Mouse (Mus musculus) liver, embryonic 14.5 days (tissue): ENCODE results near the gene Prkar1a. TPM values are rescaled to one million over a fixed set of nuclear protein-coding genes. Genes with fewer than 3 reads are reported as not detected.

Source experiments
- ATAC-seq: fragments of 200-750 bp; cut with Nextera tagmentation; 2 replicates; pipeline ENCODE4 v1.8.0; 2017; ENCODE audit warnings: moderate number of reproducible peaks, mild to moderate bottlenecking, moderate library complexity; ENCODE audit not compliant: insufficient read depth
- DNase-seq, 3 experiments: peaks; one replicate each; pipeline ENCODE4 v3.0.0-alpha.2; 2012 to 2013; ENCODE audit warnings: low read depth in 3 of 3, low spot score in 3 of 3
- H3K27ac ChIP-seq: fragments of 300-500 bp; sonication (generic); 2 replicates; pipeline ENCODE4 v1.5.1; 2014; ENCODE audit warnings: moderate library complexity, mild to moderate bottlenecking, control low read depth, inconsistent platforms
- H3K27me3 ChIP-seq: fragments of 300-500 bp; sonication (generic); 2 replicates; pipeline ENCODE4 v1.6.1; 2014; ENCODE audit warnings: mild to moderate bottlenecking, low read length, moderate library complexity; ENCODE audit not compliant: control insufficient read depth, insufficient read depth
- H3K36me3 ChIP-seq: fragments of 300-500 bp; sonication (generic); replicated peaks from 2 replicates; pipeline ENCODE4 v1.6.1; 2014; ENCODE audit warnings: low read depth; ENCODE audit not compliant: control insufficient read depth, insufficient read depth
- H3K4me1 ChIP-seq, 2 experiments: fragments of 200-500 bp in 1 of 2; fragments of 300-500 bp in 1 of 2; sonication (generic) in 1 of 2; replicated peaks; 2 replicates each; pipeline ENCODE4 v1.6.1; 2012 to 2014; ENCODE audit warnings: antibody characterized with exemption in 1 of 2, inconsistent platforms in 1 of 2, low read length in 1 of 2; ENCODE audit not compliant: control insufficient read depth in 2 of 2, insufficient read depth in 2 of 2
- H3K4me2 ChIP-seq: fragments of 300-500 bp; sonication (generic); 2 replicates; pipeline ENCODE4 v1.6.1; 2014; ENCODE audit warnings: low read depth, mild to moderate bottlenecking, control low read depth, moderate library complexity
- H3K4me3 ChIP-seq, 2 experiments: fragments of 200-500 bp in 1 of 2; fragments of 300-500 bp in 1 of 2; sonication (generic) in 1 of 2; 2 replicates each; pipeline ENCODE4 v1.5.1; 2012 to 2014; ENCODE audit warnings: low read depth in 2 of 2, low read length in 2 of 2, mild to moderate bottlenecking in 2 of 2, control low read depth in 1 of 2, inconsistent platforms in 1 of 2, moderate library complexity in 1 of 2; ENCODE audit not compliant: insufficient read depth in 1 of 2
- H3K9ac ChIP-seq: fragments of 300-500 bp; sonication (generic); replicated peaks from 2 replicates; pipeline ENCODE4 v1.6.1; 2014; ENCODE audit warnings: mild to moderate bottlenecking, control low read depth, moderate library complexity
- H3K9me3 ChIP-seq: fragments of 300-500 bp; sonication (generic); 2 replicates; pipeline ENCODE4 v1.6.1; 2016; ENCODE audit warnings: low read length, mixed read lengths; ENCODE audit not compliant: control insufficient read depth
- CTCF ChIP-seq: IDR thresholded peaks from 2 replicates; pipeline ENCODE4 v1.5.1; 2016; ENCODE audit warnings: antibody characterized with exemption, low read depth, control low read depth
- EP300 ChIP-seq: IDR thresholded peaks from 2 replicates; pipeline ENCODE4 v1.6.1; 2016; ENCODE audit warnings: antibody characterized with exemption, low read depth
- WGBS: fragments of 180-500 bp; shearing (Covaris S2); extraction: QIAGEN DNeasy Blood & Tissue Kit; methylation state at CpG from one replicate; pipeline ENCODE4 v1.1.7; 2014; ENCODE audit not compliant: insufficient replicate concordance; 5-methylcytosine and 5-hydroxymethylcytosine counted together
- polyA plus RNA-seq, 2 experiments: library from polyadenylated mRNA; depleted of rRNA in 1 of 2; stranded (reverse) in 1 of 2; unstranded in 1 of 2; fragments of >200 nt; fragmentation: Nextera tagmentation in 1 of 2; extraction: Ambion mirVana in 1 of 2; gene quantifications; 2 replicates each; pipeline versions ENCODE4 v1.2.1 to v1.2.3; 2012 to 2014

The Prkar1a gene
- polyA plus RNA-seq, 2 experiments = 43.9 to 115 TPM

GRCm38 (mm10) chr11:109674542-109674941 lies 25.3 kb downstream of the Prkar1a start:
- no peaks in the 10 kb centered on the region for H3K9me3 ChIP-seq
- TF ChIP-seq EP300 (no peak), CTCF (peak; percentile 48)
- H3K4me2 ChIP-seq = no peak overlapping the region
- no peak for DNase-seq
- peaks cover 5% of the 10 kb centered on the region; the same call in 1 of the 2 replicates for H3K36me3 ChIP-seq
- H3K27me3 ChIP-seq = no peaks in the 10 kb centered on the region
- no peak overlapping the region for H3K27ac ChIP-seq
- ATAC-seq = no peak
- no peak overlapping the region for H3K4me3 ChIP-seq
- no peak overlapping the region for H3K9ac ChIP-seq
- H3K4me1 ChIP-seq = no peaks in the 10 kb centered on the region
- WGBS = 74% methylated on average over 11 of the region's 11 CpGs

GRCm38 (mm10) chr11:109675208-109675607 lies 26.0 kb downstream of the Prkar1a start:
- Histone ChIP-seq H3K36me3 (0 out of 2 replicates have a peak, but pooled peaks cover under 1% of the 10 kb centered on the region), H3K4me1 (no peaks in the 10 kb centered on the region), H3K27me3 (no peaks in the 10 kb centered on the region), H3K4me3 (no peak overlapping the region), H3K27ac (no peak overlapping the region), H3K4me2 (no peak overlapping the region), H3K9ac (no peak overlapping the region), H3K9me3 (no peaks in the 10 kb centered on the region)
- DNase-seq (no peak), ATAC-seq (no peak)
- TF ChIP-seq CTCF (no peak), EP300 (no peak)
- 70% methylated on average over 3 of the region's 3 CpGs for WGBS

- no peak for TF ChIP-seq CTCF
- Histone ChIP-seq H3K4me3 (no peak overlapping the region), H3K36me3 (no peaks in the 10 kb centered on the region), H3K9ac (no peak overlapping the region), H3K4me1 (no peaks in the 10 kb centered on the region), H3K27ac (no peak overlapping the region), H3K9me3 (no peaks in the 10 kb centered on the region), H3K4me2 (no peak overlapping the region), H3K27me3 (no peaks in the 10 kb centered on the region)
- WGBS = 54% methylated on average over 9 of the region's 9 CpGs
- ATAC-seq (no peak), DNase-seq (no peak)
Measured at GRCm38 (mm10) chr11:109675771-109676170, 26.6 kb downstream of the Prkar1a start.

GRCm38 (mm10) chr11:109676621-109677373 lies 27.6 kb downstream of the Prkar1a start:
- TF ChIP-seq EP300 = no peak
- TF ChIP-seq CTCF = no peak
- no peak for DNase-seq
- WGBS = 54% methylated on average over 12 of the region's 12 CpGs
- Histone ChIP-seq H3K9me3 (no peaks in the 10 kb centered on the region), H3K4me1 (no peaks in the 10 kb centered on the region), H3K4me3 (no peak overlapping the region), H3K4me2 (no peak overlapping the region), H3K27me3 (no peaks in the 10 kb centered on the region), H3K27ac (no peak overlapping the region), H3K9ac (no peak overlapping the region), H3K36me3 (no peaks in the 10 kb centered on the region)
- ATAC-seq = no peak

GRCm38 (mm10) chr11:109678291-109678690 lies 29.1 kb downstream of the Prkar1a start:
- ATAC-seq = no peak
- H3K36me3 ChIP-seq = no peaks in the 10 kb centered on the region
- WGBS = 52% methylated on average over 12 of the region's 12 CpGs
- no peaks in the 10 kb centered on the region for H3K27me3 ChIP-seq
- no peak for DNase-seq
- no peaks in the 10 kb centered on the region for H3K4me1 ChIP-seq
- H3K27ac ChIP-seq = no peak overlapping the region
- TF ChIP-seq CTCF (no peak), EP300 (no peak)
- H3K9me3 ChIP-seq = no peaks in the 10 kb centered on the region
- H3K4me3 ChIP-seq = no peak overlapping the region
- no peak overlapping the region for H3K9ac ChIP-seq
- no peak overlapping the region for H3K4me2 ChIP-seq
